Mouse (Mus musculus): ENCODE measurements around the gene Gdf9. TPM values are rescaled to one million over a fixed set of nuclear protein-coding genes. Genes with fewer than 3 reads are reported as not detected.
"Not testable (repeated sequence)": the region's sequence is repeated elsewhere in the genome, so short reads cannot be mapped to it uniquely, and the experiment has no call there.

Gene Gdf9
- total RNA-seq (2021): 1 to 10 TPM in 1 of 2 experiments, under 1 TPM in 1; 0.41 to 1.2 TPM

DNA sequence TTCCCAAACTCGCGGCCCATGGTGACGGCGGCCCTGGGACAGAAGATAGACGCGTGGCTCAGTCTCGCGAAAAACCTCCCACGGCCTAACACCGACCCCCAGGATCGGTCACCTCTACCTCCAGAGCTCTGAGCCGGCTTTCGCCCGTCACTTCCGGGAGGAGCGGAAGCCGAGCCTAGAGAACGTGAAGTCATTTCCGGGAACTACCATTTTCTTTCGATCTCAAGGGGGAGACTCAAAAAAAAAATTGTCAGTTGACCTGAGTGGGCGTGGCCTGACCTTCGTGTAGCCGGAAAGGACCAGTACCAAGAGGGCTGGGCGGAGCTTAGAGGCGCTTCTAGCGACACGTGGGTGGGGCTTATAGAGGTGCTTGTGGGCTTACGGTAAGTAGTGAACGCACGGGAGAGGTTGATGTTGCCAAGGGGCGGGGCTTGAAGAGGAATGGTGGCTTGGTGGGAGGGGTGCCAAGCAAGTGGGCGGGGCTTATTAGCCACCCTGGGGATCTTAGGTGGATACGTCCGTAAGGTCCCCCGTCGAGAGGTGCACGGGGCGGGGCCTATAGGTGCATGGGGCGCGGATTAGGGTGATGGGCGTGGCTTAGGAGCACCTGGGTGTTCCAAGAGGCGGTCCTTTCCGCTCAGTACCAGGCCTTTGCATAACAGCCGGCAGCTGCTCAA lies at the start of gene Gdf9, which contains the start of gene Uqcrq:
Gene Gdf9, plus strand, starts transcription at position 354 of the 677 bp plus-strand sequence.
Gene Uqcrq, minus strand, starts transcription at position 162 of the 677 bp plus-strand sequence.
- intact Hi-C loops (cut with DNase I): no loop called here
- DNase-seq (ENCODE audit: low spot score in 2 of 2): peak; percentile 98 to 100

DNA sequence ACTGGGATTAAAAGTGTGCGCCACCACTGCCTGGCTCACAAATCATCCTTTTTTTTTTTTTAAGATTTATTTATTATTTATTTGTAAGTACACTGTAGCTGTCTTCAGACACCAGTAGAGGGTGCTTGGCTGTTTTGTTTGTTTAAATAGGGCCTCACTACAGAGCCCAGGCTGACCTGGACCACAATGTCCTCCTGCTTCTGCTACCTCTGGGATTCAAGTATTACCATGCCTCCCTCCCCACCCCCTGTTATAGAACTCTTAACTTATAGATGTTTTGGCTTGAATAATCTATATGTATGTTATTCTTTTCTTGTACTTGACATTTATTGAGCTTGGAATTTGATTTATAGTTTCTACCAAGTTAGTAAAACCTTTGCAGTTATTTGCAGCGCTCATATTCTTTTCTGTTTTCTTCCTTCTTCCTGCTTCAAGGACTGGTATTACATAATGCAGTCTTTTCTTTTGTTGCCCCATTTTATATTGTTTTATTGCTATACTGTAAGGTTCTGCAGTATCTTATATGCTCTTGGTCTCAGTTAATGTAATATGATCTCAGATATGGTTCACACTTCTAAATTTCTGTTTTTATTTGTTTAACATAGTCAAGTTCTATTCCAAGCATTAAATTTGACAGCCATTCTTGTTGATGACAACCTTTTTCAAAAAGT lies 46.9 kb upstream of the Gdf9 start:
- intact Hi-C loops (cut with DNase I): no loop called here

DNA sequence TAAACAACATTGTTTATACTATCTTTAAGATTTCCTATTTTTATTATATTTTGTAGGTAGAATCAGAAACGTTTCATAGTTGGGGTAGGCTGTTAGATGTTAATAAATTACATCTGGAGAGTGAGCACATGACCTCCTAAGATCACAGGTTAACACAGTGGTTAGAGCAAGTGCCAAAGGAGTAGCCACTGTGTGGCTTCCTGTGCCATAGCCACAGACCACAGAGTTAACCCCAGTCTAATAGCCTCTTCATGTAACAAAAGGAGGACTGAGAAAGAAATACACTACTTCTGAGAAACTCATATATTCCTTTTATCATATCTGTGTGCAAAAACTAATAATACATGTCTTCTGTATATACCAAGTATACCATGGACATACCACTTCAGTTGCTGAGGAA lies 37.0 kb upstream of the Gdf9 start:
- DNase-seq (ENCODE audit: low spot score in 2 of 2): no peak
- intact Hi-C loops (cut with DNase I): no loop called here

More for the DNA sequence above, 46.9 kb upstream of the Gdf9 start:
- no peak for DNase-seq (ENCODE audit: low spot score in 2 of 2)

DNA sequence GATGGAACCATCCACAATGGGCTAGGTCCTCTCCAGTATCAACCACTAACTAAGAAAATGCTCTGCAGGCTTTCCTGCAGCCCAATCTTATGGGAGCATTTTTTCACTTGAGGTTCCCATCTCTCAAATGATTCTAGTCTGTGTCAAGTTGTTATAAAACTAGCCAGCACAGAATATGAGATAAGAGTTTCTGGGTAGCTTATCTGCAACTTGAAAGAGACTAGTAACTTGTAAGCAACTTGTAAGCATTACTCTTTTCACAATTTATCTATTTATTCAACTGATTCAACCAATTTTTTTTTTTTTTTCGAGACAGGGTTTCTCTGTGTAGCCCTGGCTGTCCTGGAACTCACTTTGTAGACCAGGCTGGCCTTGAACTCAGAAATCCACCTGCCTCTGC lies 27.2 kb upstream of the Gdf9 start:
- intact Hi-C loops (cut with DNase I): no loop called here
- DNase-seq (ENCODE audit: low spot score in 2 of 2): no peak

DNA sequence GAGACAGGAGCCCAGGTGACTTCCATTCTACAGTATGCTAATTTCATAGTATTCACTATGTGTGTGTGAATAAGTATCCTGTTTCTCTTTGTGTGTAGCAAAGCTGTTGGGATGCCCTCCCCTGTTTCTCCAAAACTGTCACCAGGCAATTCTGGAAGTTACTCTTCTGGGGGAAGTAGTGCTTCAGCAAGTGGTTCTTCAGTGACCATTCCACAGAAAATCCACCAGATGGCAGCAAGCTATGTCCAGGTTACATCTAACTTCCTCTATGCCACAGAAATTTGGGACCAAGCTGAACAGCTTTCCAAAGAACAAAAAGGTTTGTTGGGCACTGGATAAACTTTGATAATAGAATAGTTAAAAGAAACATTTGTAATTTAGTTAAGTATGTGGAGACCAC lies 19.1 kb upstream of the Gdf9 start:
- peak in 1 of 2 experiments; percentile 28 for DNase-seq (ENCODE audit: low spot score in 2 of 2)
- intact Hi-C loops (cut with DNase I): no loop called here

DNA sequence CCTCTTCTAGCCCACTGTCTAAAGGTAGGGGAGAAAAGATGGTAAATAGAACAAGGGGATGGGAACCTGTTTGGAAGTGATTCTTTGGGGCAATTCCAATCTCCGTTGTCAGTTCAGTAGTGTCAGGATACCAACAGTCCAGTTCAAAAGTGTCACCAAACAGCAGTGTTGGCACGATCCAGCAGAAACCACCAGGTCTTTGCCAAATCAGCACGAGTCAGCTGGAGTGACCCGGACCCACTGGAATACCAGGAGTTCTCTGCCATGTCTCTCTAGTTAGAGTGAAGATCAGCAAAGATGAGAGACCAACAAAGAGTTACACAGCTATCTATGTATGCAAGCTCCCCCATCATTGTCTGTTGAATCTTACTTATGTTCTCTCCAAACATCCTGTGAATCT lies 17.0 kb upstream of the Gdf9 start:
- intact Hi-C loops (cut with DNase I): no loop called here
- no peak for DNase-seq (ENCODE audit: low spot score in 2 of 2)

DNA sequence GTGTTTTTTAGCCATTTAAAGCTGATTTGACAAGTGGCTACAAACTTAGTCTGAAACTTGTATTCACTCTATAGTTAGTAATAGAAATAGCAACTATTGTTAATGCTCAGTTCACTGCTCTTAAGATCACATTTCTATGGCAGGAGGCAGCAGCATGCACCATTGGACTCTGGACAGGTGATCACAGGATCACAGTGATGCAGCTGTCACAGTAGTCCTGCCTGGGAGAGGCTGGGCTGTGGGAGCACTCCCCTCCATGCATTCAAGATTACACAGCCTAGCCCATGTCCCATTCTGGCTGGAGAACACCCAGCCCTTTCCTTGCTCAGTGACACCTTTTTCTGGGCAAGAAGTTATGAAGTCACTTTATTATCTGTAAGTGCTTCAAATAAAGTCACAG lies 12.8 kb upstream of the Gdf9 start:
- intact Hi-C loops (cut with DNase I): no loop called here
- DNase-seq (ENCODE audit: low spot score in 2 of 2): no peak

DNA sequence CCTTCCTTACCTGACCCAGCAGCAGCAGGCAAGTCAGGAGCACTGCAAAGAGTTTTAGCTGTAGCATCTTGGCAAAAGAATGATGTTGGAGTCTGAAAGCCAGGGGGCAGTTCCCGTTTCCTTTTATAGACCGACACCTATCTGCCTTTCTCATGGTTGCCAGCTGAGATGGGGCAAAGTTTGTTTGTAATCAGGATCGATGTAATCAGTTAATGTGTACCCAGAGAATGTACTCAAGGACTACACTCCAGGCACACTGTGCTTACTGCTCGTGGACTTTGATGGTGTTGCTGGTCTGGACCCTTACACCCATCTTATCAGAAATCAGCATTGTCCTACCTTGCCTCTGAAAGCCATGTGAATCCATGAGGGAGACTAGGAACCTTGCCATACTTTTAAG lies 7.8 kb upstream of the Gdf9 start, which contains the start of gene Leap2:
Gene Leap2, minus strand, starts transcription at position 135 of the 400 bp plus-strand sequence.
- intact Hi-C loops (cut with DNase I): no loop called here
- no peak for DNase-seq (ENCODE audit: low spot score in 2 of 2)

DNA sequence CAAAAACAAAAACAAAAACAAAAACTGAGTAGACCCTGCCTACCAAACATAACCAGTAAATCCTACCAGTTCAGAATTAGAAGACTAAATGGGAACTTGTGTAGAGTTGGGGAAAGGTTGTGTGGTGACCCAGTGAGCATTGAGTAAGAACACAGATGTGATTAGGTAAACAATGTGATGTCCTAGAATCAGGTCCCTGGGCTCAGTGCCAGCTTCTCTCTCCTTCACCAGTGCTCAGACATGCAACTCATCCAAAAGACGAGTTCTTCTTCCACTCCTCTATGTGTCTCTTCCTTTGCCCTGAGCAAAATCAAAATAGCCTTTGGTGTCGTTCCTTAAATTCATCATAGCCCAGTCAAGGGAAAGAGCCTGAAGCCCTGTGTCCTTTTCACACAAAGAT lies 6.0 kb upstream of the Gdf9 start:
- peak in 1 of 2 experiments; percentile 28 for DNase-seq (ENCODE audit: low spot score in 2 of 2)
- intact Hi-C loops (cut with DNase I): no loop called here

DNA sequence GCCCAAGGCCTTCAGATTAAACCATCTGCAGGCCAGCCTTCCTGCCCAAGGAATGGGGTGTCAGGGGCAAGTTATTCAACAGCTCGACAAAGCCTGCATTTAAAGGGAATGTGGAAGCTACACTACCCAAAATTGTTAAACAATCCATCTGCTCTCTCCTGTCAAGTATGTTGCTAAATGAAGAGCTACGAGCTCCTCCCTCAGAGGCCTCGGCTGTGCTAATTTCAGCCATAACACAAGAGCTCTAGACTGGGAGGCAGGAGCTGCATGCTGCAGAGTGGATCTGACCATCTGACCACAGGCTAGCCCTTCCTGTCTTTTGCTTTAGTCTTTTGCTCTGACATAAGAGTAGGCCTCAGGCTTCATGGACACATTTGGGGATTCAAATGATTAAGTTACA lies 5.6 kb upstream of the Gdf9 start:
- DNase-seq (ENCODE audit: low spot score in 2 of 2): peak; percentile 43 to 69

DNA sequence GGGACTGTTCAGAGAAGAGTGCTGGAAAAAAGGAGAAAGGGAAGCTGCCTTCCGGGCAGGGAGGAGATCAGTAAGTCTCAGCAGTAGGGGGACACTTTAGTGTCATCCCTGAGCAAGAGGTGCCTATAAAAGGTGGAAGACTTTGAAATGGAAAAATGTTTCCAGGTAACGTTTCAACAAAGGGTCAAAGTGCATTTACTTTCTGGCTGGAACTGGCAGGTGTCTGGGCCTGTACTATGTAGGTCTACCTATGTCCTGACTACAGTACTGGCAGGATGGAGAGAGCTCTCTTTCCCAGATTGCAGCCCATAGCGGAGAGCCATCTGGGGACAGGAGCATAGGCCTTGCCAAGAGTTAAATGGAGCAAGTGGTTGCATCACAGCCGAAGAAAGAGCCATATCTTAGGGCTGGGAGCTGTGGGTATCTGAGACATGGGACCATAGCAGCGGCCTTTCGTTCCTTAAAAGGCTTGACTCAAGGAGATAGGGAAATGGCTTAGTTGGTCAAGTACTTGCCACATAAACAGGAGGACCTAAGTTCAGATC lies 5.0 kb upstream of the Gdf9 start:
- intact Hi-C loops (cut with DNase I): no loop called here
- DNase-seq (ENCODE audit: low spot score in 2 of 2): peak in 1 of 2 experiments; percentile 43

More for the DNA sequence above, 5.6 kb upstream of the Gdf9 start:
- intact Hi-C loops (cut with DNase I): no loop called here

DNA sequence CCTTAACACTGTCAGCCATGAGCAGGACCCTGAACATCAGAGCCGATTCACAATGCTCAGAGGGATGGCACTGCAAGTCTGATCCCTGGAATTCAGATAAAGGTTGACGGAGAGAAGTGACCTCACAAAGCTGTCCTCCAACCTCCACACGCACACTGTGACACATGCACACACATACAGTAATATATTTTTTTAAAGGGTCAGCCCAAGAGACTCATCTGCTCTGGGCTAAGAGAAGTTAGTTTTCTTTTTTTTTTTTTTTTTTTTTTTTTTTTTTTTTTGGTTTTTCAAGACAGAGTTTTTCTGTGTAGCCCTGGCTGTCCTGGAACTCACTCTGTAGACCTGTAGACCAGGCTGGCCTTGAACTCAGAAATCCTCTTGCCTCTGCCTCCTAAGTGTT lies 3.9 kb upstream of the Gdf9 start:
- DNase-seq (ENCODE audit: low spot score in 2 of 2); intact Hi-C loops (cut with DNase I): not testable (repeated sequence)

DNA sequence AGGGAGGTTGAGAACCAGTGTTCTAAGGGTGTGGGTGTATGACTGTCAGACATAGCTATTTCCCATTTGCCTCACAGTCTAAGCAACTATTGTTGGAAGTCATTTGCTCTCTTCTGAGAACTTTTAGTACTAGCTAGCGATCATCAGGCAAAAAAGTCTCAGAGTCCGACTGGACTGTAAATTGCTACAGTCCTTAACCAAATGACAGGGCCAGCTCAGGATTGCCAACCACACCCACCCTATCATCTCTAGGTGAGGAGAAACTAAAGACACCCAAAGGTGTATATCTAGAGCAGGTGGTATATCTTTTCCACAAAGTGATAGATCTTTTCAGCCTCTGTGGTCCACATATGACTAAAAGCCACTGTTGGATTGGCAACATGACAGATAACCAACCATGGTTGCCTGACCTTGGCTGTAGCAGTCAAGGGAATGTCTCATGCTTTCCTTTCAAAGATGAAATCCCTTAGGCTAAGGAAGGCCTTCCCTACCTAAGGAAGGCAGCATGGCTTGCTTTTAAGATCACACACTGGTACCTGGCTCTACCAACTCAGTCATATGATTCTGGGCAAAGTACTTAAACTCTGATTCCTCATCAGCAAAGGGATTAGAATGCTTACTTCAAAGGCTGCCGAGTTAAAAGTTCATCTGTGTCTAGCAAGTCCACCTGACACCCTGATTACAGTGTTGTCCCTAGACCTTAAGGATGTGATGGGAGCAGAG lies 2.7 kb upstream of the Gdf9 start:
- intact Hi-C loops (cut with DNase I): no loop called here
- no peak for DNase-seq (ENCODE audit: low spot score in 2 of 2)

DNA sequence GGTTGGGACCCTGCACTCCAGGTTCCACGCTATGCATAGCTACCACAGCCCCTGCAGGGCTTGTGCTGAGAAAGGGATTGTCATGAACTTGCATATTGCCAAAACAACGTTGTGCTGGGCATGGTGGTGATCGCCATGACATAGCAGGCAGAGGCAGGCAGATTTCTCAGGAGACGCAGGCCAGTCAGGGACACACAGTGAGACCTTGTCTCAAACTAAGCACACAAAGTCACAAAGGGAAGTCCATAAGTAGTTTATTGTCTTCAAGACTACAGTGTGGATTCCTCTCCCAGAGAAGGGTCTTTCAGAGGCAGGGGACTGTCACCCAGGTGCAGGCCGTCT lies 2.1 kb upstream of the Gdf9 start:
- intact Hi-C loops (cut with DNase I): no loop called here
- DNase-seq (ENCODE audit: low spot score in 2 of 2): no peak

DNA sequence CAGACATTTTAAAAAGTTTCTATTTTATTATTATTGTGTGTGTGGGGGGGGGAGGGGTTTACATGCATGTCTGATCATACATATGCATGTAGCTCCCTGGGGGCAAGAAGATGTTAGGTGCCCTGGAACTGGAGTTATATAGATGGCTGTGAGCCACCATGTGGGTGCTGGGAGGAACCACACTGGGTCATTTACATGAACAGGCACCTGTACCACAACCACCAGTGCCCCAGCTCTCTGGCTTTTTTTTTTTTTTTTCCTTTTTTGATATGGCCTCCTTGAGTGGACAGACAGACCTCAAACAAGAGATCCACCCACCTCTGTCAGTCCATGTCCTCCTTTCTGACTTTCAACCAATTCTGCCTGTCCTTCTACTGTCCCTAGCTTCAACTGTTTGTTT lies 1.6 kb upstream of the Gdf9 start:
- DNase-seq (ENCODE audit: low spot score in 2 of 2): no peak
- intact Hi-C loops (cut with DNase I): no loop called here

DNA sequence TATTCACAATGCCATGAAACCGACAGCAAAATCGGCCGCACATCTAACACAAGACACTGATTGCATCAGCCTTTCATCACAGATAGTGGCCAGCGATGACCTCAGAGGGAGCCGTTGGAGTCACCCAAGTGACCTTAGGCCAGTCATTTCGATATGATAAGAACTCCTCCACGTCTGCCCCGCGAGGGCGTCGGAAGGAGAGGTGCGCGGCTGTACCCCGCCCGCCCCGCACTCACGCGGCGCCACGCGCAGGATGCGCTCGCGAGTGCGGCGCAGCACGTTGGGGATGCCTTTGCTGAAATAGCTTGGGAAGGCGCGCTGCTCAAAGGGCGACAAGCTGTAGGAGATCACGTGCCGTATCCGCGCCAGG lies 538 bp upstream of the Gdf9 start:
- intact Hi-C loops (cut with DNase I): no loop called here
- DNase-seq (ENCODE audit: low spot score in 2 of 2): no peak

DNA sequence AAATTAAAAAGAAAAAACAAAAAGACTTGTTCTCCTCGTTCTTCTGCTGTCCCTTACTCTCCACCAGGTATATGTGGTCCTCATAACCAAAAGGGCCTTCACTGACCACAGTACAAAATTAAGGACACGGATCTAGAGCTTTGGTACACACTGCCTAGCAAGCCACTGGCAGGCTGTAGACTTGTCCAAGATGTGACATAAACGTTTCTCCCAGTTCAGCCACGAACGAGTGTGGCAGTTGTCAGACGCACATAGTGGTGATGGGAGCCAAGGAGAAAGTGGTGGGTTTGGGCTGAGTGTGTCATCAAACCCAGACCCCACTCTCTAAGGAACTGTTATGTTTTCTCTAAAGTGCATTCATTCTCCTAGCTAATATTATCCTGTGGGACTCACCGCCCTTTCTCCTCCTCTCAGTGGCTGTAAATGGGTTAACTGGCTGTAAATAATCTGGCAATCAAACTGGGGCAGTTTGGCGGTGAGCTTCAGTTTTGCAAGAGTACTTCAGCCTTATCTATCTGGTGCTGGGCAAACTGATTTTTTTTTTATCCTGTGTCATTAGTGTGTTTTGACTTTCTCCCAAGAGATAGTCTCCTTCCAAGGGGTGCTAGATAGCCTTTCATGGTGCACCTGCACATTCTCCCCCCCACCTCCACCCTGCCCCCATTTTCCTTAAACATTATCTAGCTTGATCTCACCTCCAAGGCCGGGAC lies 679 bp downstream of the Gdf9 start:
- DNase-seq (ENCODE audit: low spot score in 2 of 2): no peak
- intact Hi-C loops (cut with DNase I): no loop called here

DNA sequence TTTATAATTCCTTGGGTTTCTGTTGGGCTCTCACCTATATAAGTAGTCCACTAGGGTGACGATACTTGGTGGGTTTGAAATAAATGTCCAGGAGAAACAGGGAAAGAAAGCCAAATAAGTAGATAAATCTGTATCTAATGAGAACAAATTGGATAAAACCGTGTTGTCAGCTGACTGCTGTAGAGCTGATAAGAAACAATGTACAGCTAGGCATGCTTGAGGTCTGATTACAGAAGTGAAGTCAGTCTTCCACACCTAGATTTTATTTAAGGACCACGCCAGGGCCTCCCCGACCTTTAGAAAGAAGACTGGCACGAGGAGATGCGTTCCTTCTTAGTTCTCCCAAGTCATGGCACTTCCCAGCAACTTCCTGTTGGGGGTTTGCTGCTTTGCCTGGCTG lies 2.2 kb downstream of the Gdf9 start:
- intact Hi-C loops (cut with DNase I): no loop called here

DNA sequence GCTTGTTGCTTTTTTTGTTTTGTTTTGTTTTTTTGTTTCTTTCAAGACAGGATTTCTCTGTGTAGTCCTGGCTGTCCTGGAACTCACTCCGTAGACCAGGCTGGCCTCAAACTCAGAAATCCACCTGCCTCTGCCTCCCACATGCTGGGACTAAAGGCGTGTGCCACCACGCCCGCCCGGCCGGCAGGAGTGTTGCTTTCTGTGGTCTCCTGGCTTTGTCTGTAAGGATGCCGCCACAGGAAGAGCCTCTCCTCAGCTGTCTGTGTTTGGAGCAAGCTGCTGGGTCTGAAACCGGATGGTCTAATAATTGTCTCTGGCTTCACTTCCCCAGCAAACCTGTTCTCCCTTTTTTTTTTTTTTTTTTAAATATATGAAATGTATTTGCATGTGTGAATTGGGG lies 4.7 kb downstream of the Gdf9 start:
- no peak for DNase-seq (ENCODE audit: low spot score in 2 of 2)
- intact Hi-C loops (cut with DNase I): no loop called here

More for the DNA sequence above, 2.2 kb downstream of the Gdf9 start:
- DNase-seq (ENCODE audit: low spot score in 2 of 2): no peak

DNA sequence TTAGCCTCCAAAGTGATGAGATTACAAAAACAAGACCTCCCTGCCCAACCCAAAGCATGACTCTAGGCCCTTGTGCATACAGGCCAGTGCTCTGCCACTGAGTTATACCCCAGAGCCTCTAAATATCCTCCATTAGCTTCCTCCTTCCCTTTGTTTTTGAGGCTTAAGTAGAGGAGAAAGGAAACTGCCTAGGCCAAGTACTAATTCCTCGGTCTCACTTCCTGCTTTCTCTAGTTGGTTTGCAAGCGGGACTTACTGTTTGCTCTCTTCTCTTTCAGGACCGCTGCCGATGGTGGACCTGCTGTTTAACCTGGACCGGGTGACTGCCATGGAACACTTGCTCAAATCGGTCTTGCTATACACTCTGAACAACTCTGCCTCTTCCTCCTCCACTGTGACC lies 5.5 kb downstream of the Gdf9 start:
- DNase-seq (ENCODE audit: low spot score in 2 of 2): no peak
- intact Hi-C loops (cut with DNase I): no loop called here
